Mouse (Mus musculus) heart, adult 18-20 months (tissue): ENCODE data around the gene Gm17361. TPM values are rescaled to one million over a fixed set of nuclear protein-coding genes. Genes with fewer than 3 reads are reported as not detected.
"Not testable (repeated sequence)": the region's sequence is repeated elsewhere in the genome, so short reads cannot be mapped to it uniquely, and the experiment has no call there.

Source experiments
- DNase-seq, 2 experiments: peaks; one replicate each; pipeline ENCODE4 v3.0.0; 2021 to 2022; ENCODE audit warnings: mixed read lengths in 1 of 2
- long read RNA-seq, 2 experiments: library from polyadenylated mRNA; stranded (forward); transcript quantifications; one replicate each; pipeline ENCODE4 v2.0.0; 2021
- total RNA-seq, 2 experiments: library from RNA; stranded (reverse); gene quantifications; 2 replicates each; pipeline ENCODE4 v1.2.3; 2021

Gene Gm17361
- total RNA-seq, result not detected
- long read RNA-seq, experiment 1, result 0 reads
- long read RNA-seq, experiment 2, result 0 reads

- DNase-seq, result not testable (repeated sequence)
Measured at GRCm38 (mm10) chrX:125003863-125004262, at the start of gene Gm17361. Gene Gm17361 (plus strand): TSS chrX:125004163.
